Mouse (Mus musculus) cortical plate, adult 2 months (tissue): ENCODE results near the gene Actl11.

Experiments
- CTCF ChIP-seq: fragments of 200-500 bp; IDR thresholded peaks from 2 replicates; pipeline ENCODE4 v1.5.1; 2011; ENCODE audit warnings: mild to moderate bottlenecking, control low read depth, low read length; ENCODE audit not compliant: insufficient read depth; ENCODE audit errors: extremely low read depth
- POLR2A ChIP-seq: fragments of 200-500 bp; IDR thresholded peaks from 2 replicates; pipeline ENCODE4 v1.6.1; 2011; ENCODE audit warnings: mild to moderate bottlenecking, low read length, control low read depth; ENCODE audit not compliant: insufficient read depth; ENCODE audit errors: extremely low read depth

DNA sequence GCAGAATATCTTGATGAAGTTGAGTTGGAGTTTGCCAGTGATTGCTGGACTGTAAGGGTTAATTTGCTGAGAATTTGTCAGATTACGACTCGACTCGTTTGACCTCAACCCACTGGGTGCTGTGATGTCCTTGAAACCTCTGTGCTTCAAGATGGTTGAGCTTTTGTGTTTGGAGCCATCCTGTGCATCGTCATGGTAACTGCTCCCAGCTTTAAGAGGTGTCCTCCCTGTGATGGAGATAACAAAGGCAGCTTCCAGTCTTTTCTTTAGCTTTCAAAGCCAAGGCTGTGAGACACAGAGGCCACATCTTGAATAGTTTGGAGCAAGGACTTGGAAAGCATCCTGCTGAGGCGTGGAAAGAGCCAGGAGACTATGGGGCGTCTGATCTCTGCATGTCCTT lies 28.9 kb downstream of the Actl11 start:
- TF ChIP-seq POLR2A (no peak), CTCF (no peak)
